Mouse (Mus musculus) common myeloid progenitor, adult 5-6 weeks (primary cell): ENCODE results near the gene Ino80b. TPM values are rescaled to one million over a fixed set of nuclear protein-coding genes. Genes with fewer than 3 reads are reported as not detected.

Experiments used
- ATAC-seq: replicated peaks from 2 replicates; pipeline ENCODE4 v1.8.0; 2016; ENCODE audit warnings: low read depth, mild to moderate bottlenecking, moderate TSS enrichment, inconsistent platforms; ENCODE audit not compliant: poor library complexity, severe bottlenecking
- total RNA-seq: library from RNA; stranded (forward); fragments of 200-1000, 187-1606 nt; gene quantifications from 2 replicates; pipeline ENCODE4 v1.2.3, GENCODE M21; 2017

The Ino80b gene
- total RNA-seq, 1 experiment from 2014 or later = 58.8 TPM

GRCm38 (mm10) chr6:83142211-83142731 lies 17.0 kb upstream of the Ino80b start:
- ATAC-seq = no peak

- no peak for ATAC-seq
Measured at GRCm38 (mm10) chr6:83141636-83142035, 16.4 kb upstream of the Ino80b start.

GRCm38 (mm10) chr6:83140044-83140443 lies 14.8 kb upstream of the Ino80b start:
- no peak for ATAC-seq

GRCm38 (mm10) chr6:83138056-83138455 lies 12.8 kb upstream of the Ino80b start:
- ATAC-seq = peak; percentile 44

GRCm38 (mm10) chr6:83137576-83137950 lies 12.3 kb upstream of the Ino80b start:
- ATAC-seq = peak; percentile 36

- peak; percentile 23 for ATAC-seq
Measured at GRCm38 (mm10) chr6:83136881-83137575, 11.8 kb upstream of the Ino80b start.

- ATAC-seq = no peak
Measured at GRCm38 (mm10) chr6:83136291-83136880, 11.2 kb upstream of the Ino80b start.

- ATAC-seq = no peak
Measured at GRCm38 (mm10) chr6:83135571-83136161, 10.4 kb upstream of the Ino80b start.

- ATAC-seq = no peak
Measured at GRCm38 (mm10) chr6:83134951-83135513, 9.8 kb upstream of the Ino80b start, which contains the start of gene Rtkn. TSS of gene Rtkn (plus strand) at chr6:83135463.

GRCm38 (mm10) chr6:83134226-83134625 lies 9.0 kb upstream of the Ino80b start:
- ATAC-seq = no peak

- ATAC-seq = no peak
Measured at GRCm38 (mm10) chr6:83132176-83132919, 7.1 kb upstream of the Ino80b start.

- peak; percentile 79 for ATAC-seq
Measured at GRCm38 (mm10) chr6:83131469-83132034, 6.3 kb upstream of the Ino80b start.

- no peak for ATAC-seq
Measured at GRCm38 (mm10) chr6:83127419-83127818, 2.2 kb upstream of the Ino80b start.

GRCm38 (mm10) chr6:83124851-83125312 lies 349 bp downstream of the Ino80b start:
- peak; percentile 64 for ATAC-seq

GRCm38 (mm10) chr6:83122961-83123360 lies 2.3 kb downstream of the Ino80b start:
- no peak for ATAC-seq

GRCm38 (mm10) chr6:83121863-83122710 lies 3.1 kb downstream of the Ino80b start:
- ATAC-seq = no peak

GRCm38 (mm10) chr6:83120930-83121862 lies 4.0 kb downstream of the Ino80b start, which contains the start of gene Wbp1:
TSS of gene Wbp1 (minus strand) at chr6:83121559.
- peak; percentile 82 for ATAC-seq

- ATAC-seq = no peak
Measured at GRCm38 (mm10) chr6:83119734-83120051, 5.5 kb downstream of the Ino80b start.
